Mouse (Mus musculus) left cerebral cortex, adult 8-10 months (tissue): ENCODE measurements around the gene Pth2. TPM values are rescaled to one million over a fixed set of nuclear protein-coding genes. Genes with fewer than 3 reads are reported as not detected.

ENCODE experiments used
- DNase-seq, 2 experiments: peaks; one replicate each; pipeline ENCODE4 v3.0.0; 2022; ENCODE audit warnings: low spot score in 2 of 2
- total RNA-seq, 4 experiments: library from RNA; stranded (reverse); gene quantifications; 2 replicates each; pipeline ENCODE4 v1.2.4; 2022

Gene Pth2
- total RNA-seq, 4 experiments from 2014 or later, result 0.80 TPM; not detected in 3

- no peak for DNase-seq
These were observed 16.2 kb downstream of the Pth2 start for GRCm38 (mm10) chr7:45196994-45197393.

- DNase-seq, result peak; percentile 45 to 64
These were observed 17.6 kb downstream of the Pth2 start for GRCm38 (mm10) chr7:45198435-45198834.

GRCm38 (mm10) chr7:45198961-45199360 lies 18.2 kb downstream of the Pth2 start:
- peak; percentile 38 to 74 for DNase-seq

- DNase-seq, result no peak
These were observed 21.9 kb downstream of the Pth2 start for GRCm38 (mm10) chr7:45202654-45203053.

- DNase-seq, result peak; percentile 63 to 93
These were observed 23.8 kb downstream of the Pth2 start, which contains the start of gene Ccdc155 for GRCm38 (mm10) chr7:45204380-45205143. TSS of gene Ccdc155 (minus strand) at chr7:45204892.

GRCm38 (mm10) chr7:45208260-45208659 lies 27.5 kb downstream of the Pth2 start:
- DNase-seq, result no peak

GRCm38 (mm10) chr7:45211070-45211469 lies 30.3 kb downstream of the Pth2 start:
- DNase-seq, result no peak

- no peak for DNase-seq
These were observed 31.1 kb downstream of the Pth2 start, which contains the start of gene Dkkl1 for GRCm38 (mm10) chr7:45211851-45212251. TSS of gene Dkkl1 (minus strand) at chr7:45212147.

GRCm38 (mm10) chr7:45212356-45212755 lies 31.6 kb downstream of the Pth2 start:
- DNase-seq, result no peak

- no peak for DNase-seq
These were observed 32.9 kb downstream of the Pth2 start for GRCm38 (mm10) chr7:45213708-45214107.

- no peak for DNase-seq
These were observed 35.1 kb downstream of the Pth2 start, which contains the start of gene Tead2 for GRCm38 (mm10) chr7:45215673-45216441. TSS of gene Tead2 (plus strand) at chr7:45215753.

GRCm38 (mm10) chr7:45216442-45217183 lies 35.8 kb downstream of the Pth2 start:
- DNase-seq, result no peak

GRCm38 (mm10) chr7:45221680-45222079 lies 40.9 kb downstream of the Pth2 start:
- no peak for DNase-seq

- no peak for DNase-seq
These were observed 44.0 kb downstream of the Pth2 start for GRCm38 (mm10) chr7:45224826-45225225.

GRCm38 (mm10) chr7:45226421-45226820 lies 45.6 kb downstream of the Pth2 start:
- no peak for DNase-seq

GRCm38 (mm10) chr7:45228548-45228947 lies 47.8 kb downstream of the Pth2 start:
- no peak for DNase-seq

GRCm38 (mm10) chr7:45229046-45229445 lies 48.3 kb downstream of the Pth2 start:
- no peak for DNase-seq

GRCm38 (mm10) chr7:45229459-45230203 lies 48.8 kb downstream of the Pth2 start:
- DNase-seq, result no peak

- no peak for DNase-seq
These were observed 50.4 kb downstream of the Pth2 start for GRCm38 (mm10) chr7:45231192-45231591.
